Mouse (Mus musculus): ENCODE measurements at regions not wholly inside any gene's neighbourhood (a gene's known extent, or its start where the extent isn't known, plus 50 kb on each side); places are given as distances from the start of the nearest gene placed in this dataset.
A peak's percentile ranks its signal among the peaks of the same experiment; 100 is the strongest.

- peak; percentile 14 for DNase-seq
Measured at GRCm38 (mm10) chr17:63575316-63576007, 75.6 kb upstream of the Fbxl17 start.

- DNase-seq: no peak
Measured at GRCm38 (mm10) chr17:63582870-63583269, 83.1 kb upstream of the Fbxl17 start.

- no peak for DNase-seq
Measured at GRCm38 (mm10) chr17:63607021-63607751, 107.4 kb upstream of the Fbxl17 start.

GRCm38 (mm10) chr17:63622726-63623125 lies 122.9 kb upstream of the Fbxl17 start:
- DNase-seq: no peak

GRCm38 (mm10) chr17:63637598-63637997 lies 137.8 kb upstream of the Fbxl17 start:
- DNase-seq: no peak

- no peak for DNase-seq
Measured at GRCm38 (mm10) chr17:63644390-63644789, 144.6 kb upstream of the Fbxl17 start.

GRCm38 (mm10) chr17:63657687-63658086 lies 157.9 kb upstream of the Fbxl17 start:
- no peak for DNase-seq

GRCm38 (mm10) chr17:63660841-63661481 lies 161.1 kb upstream of the Fbxl17 start:
- DNase-seq: peak; percentile 34

- DNase-seq: no peak
Measured at GRCm38 (mm10) chr17:63661584-63661983, 161.8 kb upstream of the Fbxl17 start.

- no peak for DNase-seq
Measured at GRCm38 (mm10) chr17:63662251-63662650, 162.4 kb upstream of the Fbxl17 start.

- DNase-seq: no peak
Measured at GRCm38 (mm10) chr17:63676791-63677190, 177.0 kb upstream of the Fbxl17 start.

- no peak for DNase-seq
Measured at GRCm38 (mm10) chr17:63677996-63678657, 178.3 kb upstream of the Fbxl17 start.

GRCm38 (mm10) chr17:63680479-63680878 lies 180.7 kb upstream of the Fbxl17 start:
- DNase-seq: no peak

GRCm38 (mm10) chr17:63683345-63683744 lies 179.5 kb upstream of the Fer start:
- no peak for DNase-seq

- no peak for DNase-seq
Measured at GRCm38 (mm10) chr17:63684026-63684425, 178.8 kb upstream of the Fer start.

- DNase-seq: no peak
Measured at GRCm38 (mm10) chr17:63685956-63686355, 176.9 kb upstream of the Fer start.

GRCm38 (mm10) chr17:63686361-63686760 lies 176.5 kb upstream of the Fer start:
- no peak for DNase-seq

- DNase-seq: no peak
Measured at GRCm38 (mm10) chr17:63689291-63689690, 173.6 kb upstream of the Fer start.

- DNase-seq: no peak
Measured at GRCm38 (mm10) chr17:63690829-63691689, 171.8 kb upstream of the Fer start.

GRCm38 (mm10) chr17:63691690-63691968 lies 171.2 kb upstream of the Fer start:
- no peak for DNase-seq

GRCm38 (mm10) chr17:63693274-63693673 lies 169.6 kb upstream of the Fer start:
- no peak for DNase-seq

GRCm38 (mm10) chr17:63699537-63699936 lies 163.3 kb upstream of the Fer start:
- DNase-seq: no peak

- DNase-seq: no peak
Measured at GRCm38 (mm10) chr17:63704991-63705390, 157.9 kb upstream of the Fer start.

Measured in right cerebral cortex, postnatal 25 days (tissue).